Mouse (Mus musculus) hindbrain, embryonic 12.5 days (tissue): ENCODE measurements around the gene Cdkal1. TPM values are rescaled to one million over a fixed set of nuclear protein-coding genes. Genes with fewer than 3 reads are reported as not detected.

Experiments
- ATAC-seq: fragments of 200-750 bp; cut with Nextera tagmentation; 2 replicates; pipeline ENCODE4 v1.8.0; 2017; ENCODE audit warnings: moderate TSS enrichment; ENCODE audit not compliant: low FRiP score
- H3K27ac ChIP-seq: fragments of 300-500 bp; sonication (generic); 2 replicates; pipeline ENCODE4 v1.5.1; 2016; ENCODE audit warnings: mild to moderate bottlenecking
- H3K27me3 ChIP-seq: fragments of 300-500 bp; sonication (generic); 2 replicates; pipeline ENCODE4 v1.6.1; 2016; ENCODE audit warnings: mild to moderate bottlenecking
- H3K36me3 ChIP-seq: fragments of 300-500 bp; sonication (generic); 2 replicates; pipeline ENCODE4 v1.6.1; 2016; ENCODE audit warnings: mild to moderate bottlenecking
- H3K4me1 ChIP-seq: fragments of 300-500 bp; sonication (generic); 2 replicates; pipeline ENCODE4 v1.6.1; 2016
- H3K4me2 ChIP-seq: fragments of 300-500 bp; sonication (generic); replicated peaks from 2 replicates; pipeline ENCODE4 v1.6.1; 2016; ENCODE audit warnings: mild to moderate bottlenecking
- H3K4me3 ChIP-seq: fragments of 300-500 bp; sonication (generic); 2 replicates; pipeline ENCODE4 v1.5.1; 2016; ENCODE audit warnings: mild to moderate bottlenecking
- H3K9ac ChIP-seq: fragments of 300-500 bp; sonication (generic); 2 replicates; pipeline ENCODE4 v1.6.1; 2016; ENCODE audit warnings: mild to moderate bottlenecking, moderate library complexity
- H3K9me3 ChIP-seq: fragments of 300-500 bp; sonication (generic); replicated peaks from 2 replicates; pipeline ENCODE4 v1.6.1; 2016; ENCODE audit warnings: mild to moderate bottlenecking
- WGBS: fragments of 180-500 bp; shearing (Covaris S2); methylation state at CpG from one replicate; pipeline ENCODE4 v1.1.7; 2016; 5-methylcytosine and 5-hydroxymethylcytosine counted together
- polyA plus RNA-seq: library from polyadenylated mRNA; unstranded; fragments of >200 nt; fragmentation: Nextera tagmentation; extraction: Ambion mirVana; gene quantifications from 2 replicates; pipeline ENCODE4 v1.2.1, GENCODE M21; 2016

The Cdkal1 gene
- polyA plus RNA-seq, 1 experiment from 2014 or later: 31.4 TPM

- 79% methylated on average over 3 of the region's 3 CpGs for WGBS
- Histone ChIP-seq H3K4me3 (no peak overlapping the region), H3K27ac (no peak overlapping the region), H3K9ac (no peak overlapping the region), H3K27me3 (no peaks in the 10 kb centered on the region), H3K36me3 (no peaks in the 10 kb centered on the region), H3K9me3 (no peaks in the 10 kb centered on the region), H3K4me1 (peaks cover 2% of the 10 kb centered on the region; the same call in 1 of the 2 replicates), H3K4me2 (no peak overlapping the region)
- no peak for ATAC-seq
These were observed 102.2 kb downstream of the Cdkal1 start for GRCm38 (mm10) chr13:29753254-29753653.

- H3K27ac ChIP-seq: no peak overlapping the region
- no peak overlapping the region for H3K4me2 ChIP-seq
- H3K36me3 ChIP-seq: no peaks in the 10 kb centered on the region
- no peak for ATAC-seq
- no peak overlapping the region for H3K9ac ChIP-seq
- peaks cover 2% of the 10 kb centered on the region; the same call in 1 of the 2 replicates for H3K4me1 ChIP-seq
- H3K4me3 ChIP-seq: no peak overlapping the region
- WGBS: 87% methylated on average over 6 of the region's 6 CpGs
- H3K27me3 ChIP-seq: no peaks in the 10 kb centered on the region
- no peaks in the 10 kb centered on the region for H3K9me3 ChIP-seq
These were observed 103.4 kb downstream of the Cdkal1 start for GRCm38 (mm10) chr13:29752061-29752460.

- H3K9ac ChIP-seq: no peak overlapping the region
- no peak for ATAC-seq
- H3K36me3 ChIP-seq: no peaks in the 10 kb centered on the region
- no peaks in the 10 kb centered on the region for H3K9me3 ChIP-seq
- no peak overlapping the region for H3K27ac ChIP-seq
- WGBS: 93% methylated on average over 5 of the region's 5 CpGs
- H3K27me3 ChIP-seq: no peaks in the 10 kb centered on the region
- no peak overlapping the region for H3K4me3 ChIP-seq
- no peak overlapping the region for H3K4me2 ChIP-seq
- peaks cover 5% of the 10 kb centered on the region; the same call in 1 of the 2 replicates for H3K4me1 ChIP-seq
These were observed 104.3 kb downstream of the Cdkal1 start for GRCm38 (mm10) chr13:29751201-29751600.

- Histone ChIP-seq H3K27me3 (no peaks in the 10 kb centered on the region), H3K4me1 (peaks cover 9% of the 10 kb centered on the region; the same call in 1 of the 2 replicates), H3K4me2 (no peak overlapping the region), H3K36me3 (no peaks in the 10 kb centered on the region), H3K27ac (no peak overlapping the region), H3K9me3 (no peaks in the 10 kb centered on the region), H3K4me3 (no peak overlapping the region), H3K9ac (no peak overlapping the region)
- ATAC-seq: no peak
- WGBS: 81% methylated on average over 3 of the region's 3 CpGs
These were observed 108.2 kb downstream of the Cdkal1 start for GRCm38 (mm10) chr13:29747347-29747647.

- Histone ChIP-seq H3K4me1 (peaks cover 9% of the 10 kb centered on the region; the same call in 1 of the 2 replicates), H3K36me3 (no peaks in the 10 kb centered on the region), H3K4me3 (no peak overlapping the region), H3K27me3 (no peaks in the 10 kb centered on the region), H3K9me3 (no peaks in the 10 kb centered on the region), H3K4me2 (no peak overlapping the region), H3K9ac (no peak overlapping the region), H3K27ac (peak overlapping the region; percentile 44)
- 59% methylated on average over 9 of the region's 9 CpGs for WGBS
- no peak for ATAC-seq
These were observed 108.8 kb downstream of the Cdkal1 start for GRCm38 (mm10) chr13:29746501-29747346.

GRCm38 (mm10) chr13:29745073-29745472, 110.4 kb downstream of the Cdkal1 start:
- no peaks in the 10 kb centered on the region for H3K27me3 ChIP-seq
- H3K4me3 ChIP-seq: no peak overlapping the region
- no peak overlapping the region for H3K9ac ChIP-seq
- WGBS: 88% methylated on average over 2 of the region's 2 CpGs
- H3K36me3 ChIP-seq: no peaks in the 10 kb centered on the region
- no peak overlapping the region for H3K27ac ChIP-seq
- H3K4me1 ChIP-seq: peaks cover 9% of the 10 kb centered on the region; the same call in 1 of the 2 replicates
- no peak for ATAC-seq
- no peak overlapping the region for H3K4me2 ChIP-seq
- no peaks in the 10 kb centered on the region for H3K9me3 ChIP-seq

GRCm38 (mm10) chr13:29744188-29744587, 111.3 kb downstream of the Cdkal1 start:
- H3K4me1 ChIP-seq: peaks cover 9% of the 10 kb centered on the region; the same call in 1 of the 2 replicates
- H3K9me3 ChIP-seq: no peaks in the 10 kb centered on the region
- H3K9ac ChIP-seq: no peak overlapping the region
- H3K36me3 ChIP-seq: no peaks in the 10 kb centered on the region
- ATAC-seq: no peak
- no peak overlapping the region for H3K4me3 ChIP-seq
- 95% methylated on average over 3 of the region's 3 CpGs for WGBS
- H3K27me3 ChIP-seq: no peaks in the 10 kb centered on the region
- no peak overlapping the region for H3K27ac ChIP-seq
- H3K4me2 ChIP-seq: no peak overlapping the region

- Histone ChIP-seq H3K4me2 (no peak overlapping the region), H3K36me3 (no peaks in the 10 kb centered on the region), H3K27me3 (no peaks in the 10 kb centered on the region), H3K9ac (no peak overlapping the region), H3K4me1 (peaks cover 9% of the 10 kb centered on the region; the same call in 1 of the 2 replicates), H3K4me3 (no peak overlapping the region), H3K9me3 (no peaks in the 10 kb centered on the region), H3K27ac (no peak overlapping the region)
- WGBS: 75% methylated on average over 4 of the region's 4 CpGs
- no peak for ATAC-seq
These were observed 111.7 kb downstream of the Cdkal1 start for GRCm38 (mm10) chr13:29743761-29744160.

GRCm38 (mm10) chr13:29737675-29738461, 117.6 kb downstream of the Cdkal1 start:
- Histone ChIP-seq H3K4me3 (no peak overlapping the region), H3K9me3 (no peaks in the 10 kb centered on the region), H3K4me1 (no peaks in the 10 kb centered on the region), H3K4me2 (no peak overlapping the region), H3K27ac (no peak overlapping the region), H3K9ac (no peak overlapping the region), H3K36me3 (no peaks in the 10 kb centered on the region), H3K27me3 (no peaks in the 10 kb centered on the region)
- ATAC-seq: no peak
- WGBS: 77% methylated on average over 5 of the region's 5 CpGs

- Histone ChIP-seq H3K36me3 (no peaks in the 10 kb centered on the region), H3K4me2 (no peak overlapping the region), H3K4me1 (no peaks in the 10 kb centered on the region), H3K27me3 (no peaks in the 10 kb centered on the region), H3K27ac (no peak overlapping the region), H3K9me3 (no peaks in the 10 kb centered on the region), H3K4me3 (no peak overlapping the region), H3K9ac (no peak overlapping the region)
- ATAC-seq: no peak
These were observed 121.0 kb downstream of the Cdkal1 start for GRCm38 (mm10) chr13:29734496-29734895.

GRCm38 (mm10) chr13:29726154-29726825, 129.2 kb downstream of the Cdkal1 start:
- WGBS: 91% methylated on average over 5 of the region's 5 CpGs
- no peak for ATAC-seq

GRCm38 (mm10) chr13:29724855-29725254, 130.6 kb downstream of the Cdkal1 start:
- 75% methylated on average over 6 of the region's 6 CpGs for WGBS
- Histone ChIP-seq H3K27ac (no peak overlapping the region), H3K4me1 (no peaks in the 10 kb centered on the region), H3K9ac (no peak overlapping the region), H3K27me3 (no peaks in the 10 kb centered on the region), H3K9me3 (no peaks in the 10 kb centered on the region), H3K36me3 (no peaks in the 10 kb centered on the region), H3K4me3 (no peak overlapping the region), H3K4me2 (no peak overlapping the region)
- ATAC-seq: no peak

More at GRCm38 (mm10) chr13:29726154-29726825, 129.2 kb downstream of the Cdkal1 start:
- H3K27ac ChIP-seq: no peak overlapping the region
- no peaks in the 10 kb centered on the region for H3K36me3 ChIP-seq
- H3K9ac ChIP-seq: no peak overlapping the region
- no peak overlapping the region for H3K4me2 ChIP-seq
- no peaks in the 10 kb centered on the region for H3K9me3 ChIP-seq
- no peaks in the 10 kb centered on the region for H3K4me1 ChIP-seq
- no peaks in the 10 kb centered on the region for H3K27me3 ChIP-seq
- H3K4me3 ChIP-seq: no peak overlapping the region
